Mouse (Mus musculus): ENCODE measurements at regions not wholly inside any gene's neighbourhood (a gene's known extent, or its start where the extent isn't known, plus 50 kb on each side); places are given as distances from the start of the nearest gene placed in this dataset.

GRCm38 (mm10) chr12:77060060-77060695 is 98.2 kb upstream of the Max start:
- DNase-seq (ENCODE audit: extremely low spot score, low read depth, low spot score) = no peak

- DNase-seq (ENCODE audit: extremely low spot score, low read depth, low spot score) = no peak
Observed at GRCm38 (mm10) chr12:77059679-77060059, 97.7 kb upstream of the Max start.

GRCm38 (mm10) chr12:77058596-77059190 is 96.7 kb upstream of the Max start:
- DNase-seq (ENCODE audit: extremely low spot score, low read depth, low spot score) = no peak

- DNase-seq (ENCODE audit: extremely low spot score, low read depth, low spot score) = no peak
Observed at GRCm38 (mm10) chr12:77056748-77057370, 94.9 kb upstream of the Max start.

- DNase-seq (ENCODE audit: extremely low spot score, low read depth, low spot score) = no peak
Observed at GRCm38 (mm10) chr12:77054700-77055099, 92.7 kb upstream of the Max start.

- DNase-seq (ENCODE audit: extremely low spot score, low read depth, low spot score) = no peak
Observed at GRCm38 (mm10) chr12:77054211-77054610, 92.2 kb upstream of the Max start.

GRCm38 (mm10) chr12:77052853-77053252 is 90.9 kb upstream of the Max start:
- no peak for DNase-seq (ENCODE audit: extremely low spot score, low read depth, low spot score)

- DNase-seq (ENCODE audit: extremely low spot score, low read depth, low spot score) = no peak
Observed at GRCm38 (mm10) chr12:77048380-77048779, 86.4 kb upstream of the Max start.

GRCm38 (mm10) chr12:77047273-77047672 is 85.3 kb upstream of the Max start:
- DNase-seq (ENCODE audit: extremely low spot score, low read depth, low spot score) = no peak

- no peak for DNase-seq (ENCODE audit: extremely low spot score, low read depth, low spot score)
Observed at GRCm38 (mm10) chr12:77045956-77046355, 84.0 kb upstream of the Max start.

GRCm38 (mm10) chr12:77045356-77045755 is 83.4 kb upstream of the Max start:
- no peak for DNase-seq (ENCODE audit: extremely low spot score, low read depth, low spot score)

- peak; percentile 52 for DNase-seq (ENCODE audit: extremely low spot score, low read depth, low spot score)
Observed at GRCm38 (mm10) chr12:77042356-77042755, 80.4 kb upstream of the Max start.

- no peak for DNase-seq (ENCODE audit: extremely low spot score, low read depth, low spot score)
Observed at GRCm38 (mm10) chr12:77041141-77041540, 79.1 kb upstream of the Max start.

GRCm38 (mm10) chr12:77039953-77040305 is 77.9 kb upstream of the Max start:
- DNase-seq (ENCODE audit: extremely low spot score, low read depth, low spot score) = no peak

GRCm38 (mm10) chr12:77039295-77039952 is 77.4 kb upstream of the Max start:
- no peak for DNase-seq (ENCODE audit: extremely low spot score, low read depth, low spot score)

- no peak for DNase-seq (ENCODE audit: extremely low spot score, low read depth, low spot score)
Observed at GRCm38 (mm10) chr12:77035676-77036075, 73.7 kb upstream of the Max start.

- no peak for DNase-seq (ENCODE audit: extremely low spot score, low read depth, low spot score)
Observed at GRCm38 (mm10) chr12:77031448-77031847, 69.4 kb upstream of the Max start.

- DNase-seq (ENCODE audit: extremely low spot score, low read depth, low spot score) = no peak
Observed at GRCm38 (mm10) chr12:77025431-77025879, 63.5 kb upstream of the Max start.

- DNase-seq (ENCODE audit: extremely low spot score, low read depth, low spot score) = no peak
Observed at GRCm38 (mm10) chr12:77022538-77022937, 60.5 kb upstream of the Max start.

GRCm38 (mm10) chr12:77021881-77022280 is 59.9 kb upstream of the Max start:
- no peak for DNase-seq (ENCODE audit: extremely low spot score, low read depth, low spot score)

- no peak for DNase-seq (ENCODE audit: extremely low spot score, low read depth, low spot score)
Observed at GRCm38 (mm10) chr12:77019708-77020511, 57.9 kb upstream of the Max start.

Data from hindlimb bud, embryonic 11.5 days (tissue).